Mouse (Mus musculus) kidney, adult 2 months (tissue): ENCODE measurements around the gene Ifngr2.

Experiments
- CTCF ChIP-seq: fragments of 200-500 bp; conservative IDR thresholded peaks from 2 replicates; pipeline ENCODE4 v1.5.1; 2011; ENCODE audit warnings: low read depth, mild to moderate bottlenecking, control low read depth, low read length, moderate library complexity, mixed read lengths; ENCODE audit not compliant: insufficient read depth, insufficient read length
- POLR2A ChIP-seq: fragments of 200-500 bp; IDR thresholded peaks from one replicate; pipeline ENCODE4 v1.6.1; 2011; ENCODE audit warnings: low read depth, low read length, control low read depth

GRCm38 (mm10) chr16:91512161-91512787 is 34.6 kb upstream of the Ifngr2 start:
- TF ChIP-seq CTCF (peak; percentile 96), POLR2A (no peak)
